Mouse (Mus musculus) heart, adult 18-20 months (tissue): ENCODE measurements at regions not wholly inside any gene's neighbourhood (a gene's known extent, or its start where the extent isn't known, plus 50 kb on each side); places are given as distances from the start of the nearest gene placed in this dataset.
A peak's percentile ranks its signal among the peaks of the same experiment; 100 is the strongest.

Experiments used
- DNase-seq, 2 experiments: peaks; one replicate each; pipeline ENCODE4 v3.0.0; 2021 to 2022; ENCODE audit warnings: mixed read lengths in 1 of 2

DNA sequence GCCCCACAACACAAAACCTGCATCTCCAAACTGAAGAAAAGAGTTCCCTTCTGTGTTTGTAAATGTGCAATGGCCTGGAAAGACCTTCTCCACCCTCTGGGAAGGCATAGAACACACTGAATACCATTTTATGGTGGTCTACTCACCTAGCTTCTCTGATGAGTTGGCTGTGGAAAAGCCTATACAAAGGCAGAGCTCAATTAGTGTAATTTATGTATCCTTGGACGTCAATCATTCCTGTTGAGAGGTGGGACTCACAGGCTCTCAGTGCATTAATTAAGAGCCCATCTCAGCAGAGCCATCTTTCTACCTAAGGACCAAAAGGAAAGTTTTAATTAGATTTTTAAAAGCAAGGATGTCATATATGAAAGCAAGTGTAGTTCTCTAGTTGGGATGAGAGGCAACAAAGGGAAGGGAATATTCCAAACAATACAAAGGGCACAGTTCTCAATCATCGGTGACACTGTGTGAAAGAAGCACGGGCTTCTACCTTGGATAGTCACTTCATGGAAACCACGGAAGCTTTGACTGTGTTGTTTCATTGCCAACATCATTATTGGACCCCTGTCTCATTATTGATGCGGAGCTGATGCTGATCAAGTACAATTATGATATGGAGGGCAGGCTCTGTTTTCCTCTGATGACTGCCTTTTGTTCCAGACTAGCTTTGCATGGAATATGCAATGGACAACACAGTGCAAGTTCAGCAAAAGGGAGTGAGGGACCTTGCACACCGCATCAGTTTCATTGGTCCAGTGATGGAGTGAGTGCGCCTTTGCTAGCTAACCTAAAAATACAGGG is 392.5 kb upstream of the Tenm3 start:
- DNase-seq: no peak

DNA sequence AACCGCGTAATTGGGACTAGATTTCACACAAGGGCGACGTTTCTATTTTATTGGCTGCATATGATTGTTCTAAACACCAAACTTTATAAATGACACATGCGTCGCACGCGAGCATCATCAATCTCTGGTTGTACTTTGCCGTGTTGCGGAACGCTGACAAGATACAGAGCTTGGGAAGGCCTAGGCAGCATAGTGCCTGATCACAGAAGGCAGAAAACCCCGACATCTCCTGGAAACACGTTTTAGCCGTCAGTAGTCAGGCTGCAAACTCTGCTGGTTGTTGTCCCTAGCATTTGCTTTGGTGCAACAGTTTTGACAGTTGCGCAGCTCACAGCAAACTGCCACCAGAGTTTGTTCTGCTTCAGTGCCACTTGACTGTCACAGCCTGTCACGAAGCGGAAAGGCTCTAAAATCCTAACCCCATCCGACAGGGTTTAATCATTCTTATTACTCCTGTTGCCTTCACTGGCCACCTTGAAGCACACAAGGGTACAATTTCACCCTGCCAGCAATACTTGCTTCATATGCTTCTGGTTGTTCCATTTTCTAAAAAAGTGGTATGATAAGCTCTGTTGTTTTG is 380.2 kb upstream of the Tenm3 start:
- DNase-seq: no peak

DNA sequence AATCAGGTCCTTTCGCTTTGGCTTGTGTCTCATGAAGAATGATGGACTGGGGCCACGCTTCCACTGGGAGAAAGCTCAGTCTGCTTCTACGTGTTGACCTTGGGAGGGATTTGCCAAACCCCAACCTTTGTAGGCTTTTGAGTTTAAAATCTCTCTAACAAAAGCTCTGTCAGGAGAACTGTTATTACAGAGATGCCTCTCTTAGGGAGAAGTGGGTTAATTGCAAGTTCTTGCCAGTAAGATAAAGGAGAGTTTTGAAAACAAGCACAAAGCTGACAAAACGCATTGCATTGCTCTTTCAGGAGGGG is 351.5 kb upstream of the Tenm3 start:
- DNase-seq: no peak

DNA sequence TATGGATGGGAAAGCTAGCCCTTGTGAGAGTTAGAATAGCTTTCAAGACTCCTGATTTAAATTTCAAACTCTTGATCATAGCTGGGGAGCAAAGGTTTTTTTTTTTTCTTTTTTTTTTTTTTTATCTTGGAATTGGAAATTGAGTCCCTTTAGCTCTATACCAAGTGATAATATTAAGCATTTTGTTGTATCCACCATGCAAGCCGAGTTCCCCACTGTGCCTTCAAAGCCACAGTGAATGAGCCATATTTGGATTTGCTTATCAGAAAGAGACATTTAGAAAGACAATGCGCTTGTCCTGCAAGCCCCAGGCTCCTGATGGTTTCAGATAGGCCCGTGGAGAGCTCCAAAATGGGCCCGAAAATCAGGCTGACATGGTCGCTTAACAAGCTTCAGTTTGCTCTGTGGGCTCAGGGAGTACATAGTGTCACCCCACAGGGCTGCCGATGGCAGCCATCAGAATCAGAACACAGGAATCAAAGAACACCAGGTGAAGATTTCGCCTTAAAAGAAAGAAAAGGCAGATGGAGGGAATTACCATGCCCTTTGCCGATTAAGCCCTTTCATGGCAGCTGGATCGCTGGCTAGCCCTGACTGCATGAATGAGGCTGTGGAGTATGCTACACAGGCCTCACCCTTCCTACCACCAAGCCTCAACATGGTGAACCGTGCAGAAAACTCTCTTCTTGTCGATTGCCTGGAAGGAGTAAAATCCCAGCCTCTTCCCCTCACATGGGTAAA is 351.0 kb upstream of the Tenm3 start:
- DNase-seq: no peak

DNA sequence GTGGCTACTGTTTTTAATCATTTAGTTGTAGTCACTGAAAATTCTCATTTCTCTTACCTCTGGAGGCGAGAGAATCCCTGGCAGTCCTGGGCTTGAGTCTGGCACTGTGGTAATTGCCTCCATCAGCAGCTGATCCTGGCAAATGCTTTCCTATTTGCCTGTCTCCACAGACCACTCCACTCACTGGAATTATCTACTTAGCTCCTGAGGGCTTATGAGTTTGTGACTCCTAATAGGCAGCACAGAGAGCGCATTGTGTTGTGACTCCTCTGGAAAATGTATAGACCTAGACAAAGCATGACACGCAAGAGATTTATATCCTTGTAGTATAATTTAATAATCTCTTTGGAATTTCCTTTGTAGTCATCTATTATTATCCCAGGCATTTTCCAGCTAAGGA is 343.1 kb upstream of the Tenm3 start:
- DNase-seq: no peak

DNA sequence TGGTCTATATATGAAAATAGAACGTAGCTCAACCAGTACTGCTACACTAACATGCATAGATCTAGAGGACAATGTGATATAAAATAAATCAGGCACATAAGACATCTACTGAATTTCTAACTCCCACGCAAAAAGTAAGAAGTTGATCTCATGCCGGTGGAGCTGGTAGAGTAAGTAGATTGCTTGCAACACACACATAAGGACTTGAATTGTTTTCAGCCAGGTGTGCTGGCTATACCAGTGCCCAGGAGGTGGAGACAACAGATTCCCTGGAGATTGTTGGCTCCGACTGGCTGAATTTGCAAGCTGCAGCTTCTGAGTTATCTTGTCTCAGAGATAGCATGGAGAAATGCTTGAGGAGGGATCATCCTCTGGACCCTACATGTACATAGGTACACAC is 331.6 kb upstream of the Tenm3 start:
- DNase-seq: no peak

DNA sequence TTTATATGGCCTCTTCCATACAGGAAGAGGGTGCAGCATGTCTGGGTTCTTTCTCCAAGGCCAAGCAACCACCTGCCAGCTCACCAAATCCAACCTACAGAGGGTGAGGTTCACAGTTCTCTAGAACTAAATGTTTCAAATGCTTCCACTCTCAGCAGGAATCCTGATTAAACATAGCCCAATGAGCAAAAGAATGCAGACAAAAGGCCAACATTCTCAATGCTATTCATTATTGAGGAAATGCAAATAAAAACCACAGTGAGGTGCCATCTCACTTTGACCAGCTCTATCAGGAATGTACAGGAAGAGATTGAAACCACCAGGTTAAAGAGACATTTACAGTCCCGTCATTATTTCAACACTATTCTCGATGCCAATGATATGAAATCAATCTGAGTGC is 331.2 kb upstream of the Tenm3 start:
- no peak for DNase-seq

DNA sequence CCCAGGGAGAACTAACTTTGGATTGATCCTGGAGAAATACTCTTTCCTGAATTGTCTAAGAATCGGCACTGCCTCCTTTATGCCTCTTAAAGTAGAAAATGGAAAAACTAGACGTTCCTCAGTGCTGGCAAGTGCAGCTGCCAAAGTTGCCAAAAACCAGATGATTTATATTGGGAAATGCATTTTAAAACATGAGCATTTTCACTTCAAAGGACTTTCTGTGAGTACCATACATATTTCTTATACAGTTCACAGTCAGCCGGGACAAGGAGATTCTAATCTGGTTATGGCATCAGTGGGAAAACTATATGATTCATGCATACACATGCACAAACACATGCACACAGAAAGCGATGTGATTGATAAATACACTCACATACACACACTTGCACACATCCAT is 315.6 kb upstream of the Tenm3 start:
- no peak for DNase-seq

DNA sequence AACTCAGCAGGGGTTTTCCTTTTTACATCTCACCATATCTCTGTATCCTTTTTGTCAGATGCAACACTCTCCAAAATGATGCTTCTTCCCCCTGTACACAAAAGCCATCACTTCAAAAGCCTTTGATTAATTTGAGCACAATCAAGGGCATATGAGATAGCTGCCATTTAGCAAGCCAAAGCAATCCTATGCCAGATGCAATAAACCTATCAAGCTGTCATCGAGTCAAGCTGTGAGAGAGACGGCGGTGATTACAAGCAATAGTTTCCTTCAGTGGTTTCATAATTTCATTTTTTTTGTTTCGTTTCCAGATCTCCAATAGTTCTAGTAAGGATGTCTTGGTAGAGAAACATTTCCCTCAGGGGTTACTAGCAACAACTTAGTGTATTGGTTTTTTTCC is 314.4 kb upstream of the Tenm3 start:
- DNase-seq: no peak

DNA sequence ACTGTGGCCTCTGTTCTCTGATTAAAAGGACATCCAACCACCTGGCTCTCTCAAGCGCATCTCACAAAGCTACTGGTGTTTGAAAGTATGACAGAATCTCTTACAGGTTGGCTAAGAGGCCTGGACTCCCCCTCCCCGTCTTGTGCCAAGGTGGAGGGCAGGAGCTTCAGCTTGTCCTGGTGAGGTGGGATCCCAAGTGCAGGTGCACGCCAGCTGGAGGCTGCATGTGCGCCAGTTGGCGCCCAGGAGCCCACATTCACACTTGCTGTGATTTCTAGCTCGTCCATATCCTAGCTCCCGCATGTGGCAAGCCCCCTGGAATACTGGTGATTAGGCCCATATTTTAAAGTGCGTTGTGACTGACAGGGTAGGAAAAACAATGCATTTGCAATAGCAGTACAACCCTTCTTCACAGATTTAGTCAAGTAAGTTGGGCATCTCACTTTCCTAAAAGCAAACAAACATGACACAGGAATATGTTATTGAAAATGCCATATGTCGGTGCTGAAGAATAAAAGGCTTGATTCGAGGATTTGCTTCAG is 292.8 kb upstream of the Tenm3 start:
- no peak for DNase-seq

DNA sequence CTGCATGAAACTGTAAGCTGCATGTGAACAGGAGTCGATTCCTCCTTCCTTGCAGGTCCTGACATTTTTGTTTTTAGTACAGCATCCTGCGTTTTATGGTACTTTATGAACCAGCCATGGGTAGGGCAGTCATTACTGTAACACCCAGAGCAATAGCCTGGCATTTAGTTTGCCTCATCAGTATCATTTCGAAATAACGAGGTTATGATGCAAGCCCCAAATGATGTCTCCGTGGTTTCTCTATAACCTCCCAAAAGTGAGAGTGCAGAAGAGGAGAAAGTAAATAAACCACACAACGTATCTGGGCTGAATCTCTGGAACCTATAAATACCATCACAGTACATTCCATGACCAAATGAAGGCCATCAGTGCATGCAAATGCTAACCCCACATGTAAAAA is 265.3 kb upstream of the Tenm3 start:
- DNase-seq: no peak

DNA sequence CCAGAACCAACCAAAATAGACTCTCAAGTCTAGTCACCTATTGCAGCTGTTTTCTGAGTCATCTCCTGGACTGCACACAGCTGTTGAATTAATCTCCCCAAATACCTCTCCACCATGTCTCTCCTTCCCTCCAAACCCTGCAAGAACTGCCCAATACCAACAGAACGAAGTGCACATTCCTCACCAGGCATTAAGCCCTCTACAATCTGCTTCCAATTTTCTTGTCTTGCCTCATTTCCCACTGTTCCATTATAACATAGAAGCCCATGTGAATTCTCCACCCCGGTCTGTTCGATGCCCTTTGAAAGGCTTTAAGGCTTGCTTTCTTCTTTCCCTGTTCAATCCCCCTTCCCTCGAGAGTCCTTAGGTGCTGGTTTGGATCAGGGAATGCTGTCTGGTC is 264.9 kb upstream of the Tenm3 start:
- DNase-seq: no peak

DNA sequence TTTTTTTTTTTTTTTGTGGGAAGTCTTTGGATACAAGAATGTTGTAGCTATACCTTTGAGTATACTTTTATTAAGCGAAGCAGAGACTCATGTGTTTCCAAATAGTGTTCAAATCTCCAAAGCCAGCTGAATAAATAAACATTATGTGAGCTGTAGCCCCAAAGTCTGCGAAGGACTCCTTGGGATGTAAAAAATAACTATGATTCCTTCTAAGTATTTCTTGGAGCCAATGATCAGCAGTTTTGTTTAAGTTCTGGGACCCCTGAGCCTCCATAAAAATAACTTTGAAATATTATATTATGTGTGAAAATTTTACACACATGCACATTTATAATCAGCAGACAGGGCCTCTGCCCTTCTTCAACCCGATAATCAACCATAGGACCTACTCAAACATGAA is 262.8 kb upstream of the Tenm3 start:
- DNase-seq: no peak

DNA sequence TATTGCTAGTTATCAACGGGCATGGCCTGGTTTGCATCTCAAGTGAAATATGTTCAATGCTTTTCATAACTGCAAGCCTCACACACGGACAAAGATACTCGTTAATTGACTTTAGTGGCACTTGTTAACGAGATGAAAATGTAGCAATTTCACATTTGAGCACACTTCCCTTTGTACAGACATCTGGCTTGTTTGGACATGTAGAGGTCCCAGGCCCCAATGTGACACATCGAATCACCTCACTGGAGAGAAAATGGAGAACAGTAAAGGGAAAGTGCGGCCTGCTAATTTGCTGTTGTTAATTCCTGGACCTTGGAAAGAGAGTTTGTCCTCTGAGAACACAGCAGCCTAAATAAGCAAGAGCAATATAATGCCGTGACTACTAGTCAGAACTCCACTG is 257.4 kb upstream of the Tenm3 start:
- no peak for DNase-seq

DNA sequence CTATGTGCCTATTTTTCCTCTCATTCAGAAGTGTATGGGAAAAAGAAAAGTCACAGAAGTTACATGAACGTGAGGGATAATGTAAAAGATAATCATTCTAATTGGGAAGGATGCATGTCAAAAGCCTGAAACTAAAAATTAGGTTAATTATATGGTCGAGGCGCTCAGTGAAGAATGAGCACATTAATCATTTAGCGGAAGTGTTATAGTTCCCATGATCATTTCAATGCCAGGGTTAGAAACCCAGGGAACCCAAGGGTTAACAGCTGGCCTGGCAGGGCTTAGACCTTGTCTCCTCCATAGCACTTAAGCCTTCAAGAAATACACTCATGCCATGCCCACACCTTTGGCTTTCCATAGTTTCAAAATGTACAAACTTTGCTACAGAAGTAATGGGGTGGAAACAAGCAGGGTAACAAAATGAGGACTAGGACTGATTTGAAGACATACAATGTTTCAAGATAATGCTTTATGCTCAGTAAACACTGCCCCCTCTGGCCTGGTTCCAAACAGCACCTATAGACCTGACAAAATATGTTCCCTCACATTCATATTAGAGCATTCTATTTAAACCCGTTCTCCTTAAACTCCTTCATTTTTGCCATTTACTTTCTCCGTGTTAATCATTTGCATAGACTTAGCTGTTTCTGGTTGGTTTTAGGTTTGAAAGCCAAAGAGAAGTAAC is 240.6 kb upstream of the Tenm3 start:
- DNase-seq: no peak

DNA sequence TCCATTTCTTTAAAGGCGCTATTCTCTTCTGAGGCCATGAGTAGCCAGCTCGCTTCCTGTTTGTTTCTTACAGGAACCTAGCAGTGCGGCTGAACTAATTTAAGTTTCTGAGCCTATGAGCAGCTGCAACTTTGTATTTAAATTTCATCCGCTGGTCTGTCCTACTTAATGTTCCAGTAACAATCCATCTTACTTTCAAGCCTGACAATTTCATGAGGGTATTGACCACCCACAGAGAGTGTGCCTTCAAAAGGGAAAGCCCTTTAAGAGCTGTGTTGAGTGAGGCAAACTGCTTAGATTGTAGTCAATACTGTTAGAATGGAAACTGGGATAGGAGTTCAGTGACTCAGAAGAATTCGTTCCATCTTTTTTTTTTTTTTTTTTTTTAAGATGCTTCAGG is 225.7 kb upstream of the Tenm3 start:
- no peak for DNase-seq

DNA sequence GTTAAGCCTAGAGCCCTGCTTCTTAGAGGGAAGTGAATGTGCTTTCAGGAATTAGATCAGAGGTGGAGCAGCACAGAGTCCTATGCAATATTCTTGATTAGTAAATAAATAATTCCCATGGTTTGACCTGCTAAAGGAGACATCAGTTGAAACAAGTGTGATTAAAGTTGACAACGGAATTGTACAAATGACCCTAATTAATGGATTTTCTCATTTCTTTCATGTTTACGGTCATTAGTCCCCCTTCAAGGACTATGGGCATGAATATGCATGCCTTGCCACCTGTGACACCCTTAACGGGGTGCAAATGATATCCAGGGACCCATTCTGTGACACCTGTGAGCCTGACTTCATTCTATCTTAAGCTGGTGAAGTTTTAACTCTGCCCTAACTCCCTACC is 219.5 kb upstream of the Tenm3 start:
- no peak for DNase-seq

DNA sequence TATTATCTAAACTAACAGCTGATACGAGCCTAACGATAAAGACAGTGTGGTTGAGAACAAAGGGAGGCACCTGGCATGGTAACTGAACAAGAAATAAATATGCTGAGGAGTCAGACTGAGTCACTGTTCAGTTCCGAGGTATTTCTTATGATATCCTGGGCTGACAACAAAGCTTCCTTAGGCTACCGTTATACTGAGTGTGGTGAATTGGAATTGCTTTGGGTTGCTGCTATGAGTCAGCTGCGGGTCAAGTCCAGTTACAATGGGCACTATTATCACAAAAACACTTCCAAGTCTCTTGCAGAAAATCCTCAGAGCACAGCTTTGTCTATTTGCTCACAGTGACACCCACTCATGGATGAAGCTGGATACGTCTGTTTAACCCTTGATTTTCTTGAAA is 199.5 kb upstream of the Tenm3 start:
- no peak for DNase-seq

DNA sequence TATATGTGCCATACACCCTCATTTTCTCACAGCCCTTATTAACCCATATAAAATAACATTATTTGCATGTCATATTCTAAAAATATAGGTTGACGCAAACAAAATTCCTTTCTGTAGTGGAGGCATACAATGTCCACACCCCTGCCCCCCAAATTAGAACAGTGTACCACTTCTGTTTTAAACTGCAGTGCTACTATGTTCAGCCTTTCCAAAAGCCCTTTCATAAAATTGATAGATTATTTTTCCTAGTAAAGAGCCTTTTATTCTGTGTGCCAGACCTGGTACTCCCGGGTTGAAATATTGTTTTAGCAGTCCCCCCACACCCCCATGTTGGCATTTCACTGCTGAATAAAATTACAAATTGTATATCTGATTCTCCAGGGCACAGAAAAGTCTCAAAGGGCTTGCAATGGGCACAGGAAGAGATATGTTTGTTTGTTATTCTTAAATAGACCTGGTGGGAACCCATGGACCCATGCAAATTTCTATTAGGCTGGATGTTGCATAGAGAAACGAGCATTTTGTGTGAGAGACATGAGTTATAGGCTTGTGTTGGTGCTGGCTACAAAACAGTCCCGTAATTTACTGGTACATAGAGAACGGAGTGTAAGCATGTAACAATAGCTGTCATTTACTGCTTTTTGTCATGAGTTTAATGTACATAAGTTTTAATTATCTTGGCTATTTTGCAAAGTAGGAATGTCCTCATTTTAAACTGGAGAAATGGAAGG is 192.4 kb upstream of the Tenm3 start:
- no peak for DNase-seq

DNA sequence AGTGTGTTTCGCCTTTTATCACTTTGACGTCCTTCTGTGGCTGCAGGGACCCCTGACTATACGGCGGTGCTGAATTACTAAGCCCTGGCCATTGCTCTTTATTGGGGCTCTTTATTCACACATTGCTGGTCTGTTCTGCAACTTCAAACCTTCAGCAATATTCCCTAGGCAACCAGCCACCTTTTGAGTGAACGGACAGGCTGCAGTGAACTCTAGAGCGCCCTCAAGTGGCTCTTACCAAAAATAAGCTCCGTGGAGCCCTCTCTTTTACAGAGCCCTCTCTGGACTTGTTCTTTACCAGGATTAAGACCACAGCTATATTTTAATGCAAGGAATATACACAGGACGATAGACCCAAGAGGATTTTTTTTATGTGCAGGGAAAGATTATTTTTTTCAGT is 191.8 kb upstream of the Tenm3 start:
- DNase-seq: peak; percentile 9 to 12

DNA sequence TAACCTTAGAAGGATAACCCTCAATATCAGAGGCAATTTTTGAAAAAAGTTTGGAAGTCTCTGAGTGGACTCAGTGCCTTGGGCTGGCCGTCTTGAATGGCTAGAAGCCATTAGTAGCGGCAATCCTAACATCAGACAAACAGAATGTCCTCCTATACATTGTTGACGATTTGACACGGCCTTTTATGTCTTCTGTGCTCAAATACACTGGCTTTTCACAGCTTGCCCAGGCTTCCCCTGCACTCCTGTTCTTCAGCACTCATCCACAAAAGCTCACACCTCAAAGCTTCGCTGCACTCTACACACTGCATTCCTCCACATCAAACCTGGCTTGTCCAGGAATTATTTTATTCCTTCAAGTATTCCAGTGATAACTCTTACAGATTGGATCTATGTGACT is 186.5 kb upstream of the Tenm3 start:
- DNase-seq: no peak

DNA sequence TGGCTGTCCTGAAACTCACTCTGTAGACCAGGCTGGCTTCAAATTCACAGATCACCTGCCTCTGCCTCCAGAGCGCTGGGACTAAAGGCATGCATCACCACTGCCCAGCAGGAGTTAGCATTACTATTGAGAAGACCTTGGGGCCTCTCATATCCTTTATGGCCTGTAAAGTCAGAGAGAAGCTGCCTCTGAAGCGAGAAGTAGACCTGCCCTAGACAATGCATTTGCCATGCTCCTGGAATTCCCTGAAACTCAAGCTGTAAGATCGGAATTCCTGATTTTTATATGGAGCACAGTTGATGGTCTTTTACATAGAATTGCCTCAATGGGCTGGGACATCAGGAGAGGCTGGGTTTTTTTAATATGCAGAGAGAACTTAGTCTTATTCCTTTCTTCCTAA is 174.0 kb upstream of the Tenm3 start:
- no peak for DNase-seq
